Mouse (Mus musculus): ENCODE results near the gene Nr1h4.

Nr1h4 gene

GRCm38 (mm10) chr10:89434509-89435210 lies 98.7 kb downstream of the Nr1h4 start:
- DNase-seq (ENCODE audit: low spot score in 2 of 2), result no peak

- DNase-seq (ENCODE audit: low spot score in 2 of 2), result no peak
These were observed 100.6 kb downstream of the Nr1h4 start for GRCm38 (mm10) chr10:89432743-89433142.

- DNase-seq (ENCODE audit: low spot score in 2 of 2), result no peak
These were observed 102.6 kb downstream of the Nr1h4 start for GRCm38 (mm10) chr10:89430751-89431150.

GRCm38 (mm10) chr10:89424800-89425393 lies 108.5 kb downstream of the Nr1h4 start:
- no peak for DNase-seq (ENCODE audit: low spot score in 2 of 2)

GRCm38 (mm10) chr10:89424217-89424616 lies 109.2 kb downstream of the Nr1h4 start:
- no peak for DNase-seq (ENCODE audit: low spot score in 2 of 2)

- DNase-seq (ENCODE audit: low spot score in 2 of 2), result no peak
These were observed 110.1 kb downstream of the Nr1h4 start for GRCm38 (mm10) chr10:89423164-89423778.

- DNase-seq (ENCODE audit: low spot score in 2 of 2), result no peak
These were observed 110.8 kb downstream of the Nr1h4 start for GRCm38 (mm10) chr10:89422504-89423158.

GRCm38 (mm10) chr10:89417966-89418365 lies 115.4 kb downstream of the Nr1h4 start:
- no peak for DNase-seq (ENCODE audit: low spot score in 2 of 2)

- no peak for DNase-seq (ENCODE audit: low spot score in 2 of 2)
These were observed 117.9 kb downstream of the Nr1h4 start for GRCm38 (mm10) chr10:89415478-89415877.

GRCm38 (mm10) chr10:89407551-89407950 lies 125.8 kb downstream of the Nr1h4 start:
- DNase-seq (ENCODE audit: low spot score in 2 of 2), result no peak

- DNase-seq (ENCODE audit: low spot score in 2 of 2), result no peak
These were observed 126.5 kb downstream of the Nr1h4 start for GRCm38 (mm10) chr10:89406733-89407484.

- DNase-seq (ENCODE audit: low spot score in 2 of 2), result no peak
These were observed 128.4 kb downstream of the Nr1h4 start for GRCm38 (mm10) chr10:89404936-89405335.

All from frontal cortex, postnatal 10 days (tissue).